Mouse (Mus musculus): Measurements from ENCODE around the gene Senp5. TPM values are rescaled to one million over a fixed set of nuclear protein-coding genes. Genes with fewer than 3 reads are reported as not detected.

The Senp5 gene
- 4.3 and 5.3 TPM in 2 replicates for polyA plus RNA-seq (2011; ENCODE audit: insufficient read depth, insufficient read length, low replicate concordance, missing spikeins)

- H3K4me3 ChIP-seq (replicated peaks; ENCODE audit: control insufficient read depth, low read depth, low read length) = peak within 1 kb of the TSS; percentile 85
- H3K4me1 ChIP-seq (ENCODE audit: control insufficient read depth, insufficient read depth, low read length) = no peaks in the 10 kb centered on the region; the same call in 1 of the 2 replicates
- peak within 1 kb of the TSS; percentile 60 for H3K27ac ChIP-seq (ENCODE audit: control insufficient read depth, insufficient read depth, low read depth, low read length, poor library complexity)
- TF ChIP-seq CTCF (IDR thresholded peaks at IDR 0.05; ENCODE audit: control insufficient read depth, insufficient read depth, low read length) (peak; percentile 11; the same call in 1 of the 2 replicates), POLR2A (IDR thresholded peaks at IDR 0.05; ENCODE audit: borderline replicate concordance, control insufficient read depth, low read depth, low read length) (peak; percentile 89; the same call in 1 of the 2 replicates)
- under 1% methylated on average over 66 of the region's 66 CpGs for WGBS
These were observed at the start of gene Senp5 for GRCm38 (mm10) chr16:32002509-32003477. Gene Senp5, minus strand, starts transcription at chr16:32003287.

GRCm38 (mm10) chr16:32042367-32042766, 39.3 kb upstream of the Senp5 start:
- H3K4me1 ChIP-seq (ENCODE audit: control insufficient read depth, insufficient read depth, low read length) = no peaks in the 10 kb centered on the region
- TF ChIP-seq CTCF (IDR thresholded peaks at IDR 0.05; ENCODE audit: control insufficient read depth, insufficient read depth, low read length) (no peak), POLR2A (IDR thresholded peaks at IDR 0.05; ENCODE audit: borderline replicate concordance, control insufficient read depth, low read depth, low read length) (no peak)
- 85% methylated on average over 4 of the region's 4 CpGs for WGBS
- H3K27ac ChIP-seq (ENCODE audit: control insufficient read depth, insufficient read depth, low read depth, low read length, poor library complexity) = no peak overlapping the region
- no peak overlapping the region for H3K4me3 ChIP-seq (replicated peaks; ENCODE audit: control insufficient read depth, low read depth, low read length)

GRCm38 (mm10) chr16:32019678-32020077, 16.6 kb upstream of the Senp5 start:
- no peak overlapping the region for H3K4me3 ChIP-seq (replicated peaks; ENCODE audit: control insufficient read depth, low read depth, low read length)
- no peaks in the 10 kb centered on the region for H3K4me1 ChIP-seq (ENCODE audit: control insufficient read depth, insufficient read depth, low read length)
- 92% methylated on average over 9 of the region's 9 CpGs for WGBS
- TF ChIP-seq CTCF (IDR thresholded peaks at IDR 0.05; ENCODE audit: control insufficient read depth, insufficient read depth, low read length) (no peak), POLR2A (IDR thresholded peaks at IDR 0.05; ENCODE audit: borderline replicate concordance, control insufficient read depth, low read depth, low read length) (no peak)
- H3K27ac ChIP-seq (ENCODE audit: control insufficient read depth, insufficient read depth, low read depth, low read length, poor library complexity) = no peak overlapping the region

- 71% methylated on average over 4 of the region's 4 CpGs for whole genome bisulfite sequencing
- Histone ChIP-seq H3K4me3 (replicated peaks; ENCODE audit: control insufficient read depth, low read depth, low read length) (no peak overlapping the region), H3K27ac (ENCODE audit: control insufficient read depth, insufficient read depth, low read depth, low read length, poor library complexity) (no peak overlapping the region), H3K4me1 (ENCODE audit: control insufficient read depth, insufficient read depth, low read length) (no peaks in the 10 kb centered on the region)
- no peak for TF ChIP-seq CTCF (IDR thresholded peaks at IDR 0.05; ENCODE audit: control insufficient read depth, insufficient read depth, low read length)
These were observed 7.2 kb upstream of the Senp5 start for GRCm38 (mm10) chr16:32010330-32010729.

- no peak overlapping the region for H3K4me3 ChIP-seq (replicated peaks; ENCODE audit: control insufficient read depth, low read depth, low read length)
- no peaks in the 10 kb centered on the region for H3K4me1 ChIP-seq (ENCODE audit: control insufficient read depth, insufficient read depth, low read length)
- no peak overlapping the region for H3K27ac ChIP-seq (ENCODE audit: control insufficient read depth, insufficient read depth, low read depth, low read length, poor library complexity)
- no peak for TF ChIP-seq POLR2A (IDR thresholded peaks at IDR 0.05; ENCODE audit: borderline replicate concordance, control insufficient read depth, low read depth, low read length)
- no peak for TF ChIP-seq CTCF (IDR thresholded peaks at IDR 0.05; ENCODE audit: control insufficient read depth, insufficient read depth, low read length)
- WGBS = 35% methylated on average over 5 of the region's 5 CpGs
These were observed 6.8 kb upstream of the Senp5 start for GRCm38 (mm10) chr16:32009913-32010312.

GRCm38 (mm10) chr16:32008529-32009293, 5.6 kb upstream of the Senp5 start:
- WGBS = 75% methylated on average over 10 of the region's 10 CpGs
- H3K4me1 ChIP-seq (ENCODE audit: control insufficient read depth, insufficient read depth, low read length) = no peaks in the 10 kb centered on the region
- H3K27ac ChIP-seq (ENCODE audit: control insufficient read depth, insufficient read depth, low read depth, low read length, poor library complexity) = no peak overlapping the region
- H3K4me3 ChIP-seq (replicated peaks; ENCODE audit: control insufficient read depth, low read depth, low read length) = no peak overlapping the region
- TF ChIP-seq POLR2A (IDR thresholded peaks at IDR 0.05; ENCODE audit: borderline replicate concordance, control insufficient read depth, low read depth, low read length) = no peak
- TF ChIP-seq CTCF (IDR thresholded peaks at IDR 0.05; ENCODE audit: control insufficient read depth, insufficient read depth, low read length) = no peak

- no peak overlapping the region for H3K4me3 ChIP-seq (replicated peaks; ENCODE audit: control insufficient read depth, low read depth, low read length)
- WGBS = 91% methylated on average over 3 of the region's 3 CpGs
- no peak for TF ChIP-seq CTCF (IDR thresholded peaks at IDR 0.05; ENCODE audit: control insufficient read depth, insufficient read depth, low read length)
- TF ChIP-seq POLR2A (IDR thresholded peaks at IDR 0.05; ENCODE audit: borderline replicate concordance, control insufficient read depth, low read depth, low read length) = no peak
- no peak overlapping the region for H3K27ac ChIP-seq (ENCODE audit: control insufficient read depth, insufficient read depth, low read depth, low read length, poor library complexity)
- H3K4me1 ChIP-seq (ENCODE audit: control insufficient read depth, insufficient read depth, low read length) = no peaks in the 10 kb centered on the region; the same call in 1 of the 2 replicates
These were observed 1.6 kb upstream of the Senp5 start for GRCm38 (mm10) chr16:32004731-32005130.

- TF ChIP-seq POLR2A (IDR thresholded peaks at IDR 0.05; ENCODE audit: borderline replicate concordance, control insufficient read depth, low read depth, low read length) (no peak), CTCF (IDR thresholded peaks at IDR 0.05; ENCODE audit: control insufficient read depth, insufficient read depth, low read length) (no peak)
- no peak overlapping the region for H3K4me3 ChIP-seq (replicated peaks; ENCODE audit: control insufficient read depth, low read depth, low read length)
- no peak overlapping the region for H3K27ac ChIP-seq (ENCODE audit: control insufficient read depth, insufficient read depth, low read depth, low read length, poor library complexity)
- 84% methylated on average over 5 of the region's 5 CpGs for WGBS
- H3K4me1 ChIP-seq (ENCODE audit: control insufficient read depth, insufficient read depth, low read length) = no peaks in the 10 kb centered on the region
These were observed 6.7 kb downstream of the Senp5 start for GRCm38 (mm10) chr16:31996371-31996770.

Measured in bone marrow, adult 2 months (tissue).